Mouse (Mus musculus): ENCODE data around the gene Lrif1. TPM values are rescaled to one million over a fixed set of nuclear protein-coding genes. Genes with fewer than 3 reads are reported as not detected.

Lrif1 gene
- 134 TPM for polyA plus RNA-seq (2014; fragmentation: Illumina TruSeq; extraction: RNeasy Lipid Tissue Mini Kit (QIAGEN cat#74804); ENCODE audit: low read depth, low replicate concordance)

DNA sequence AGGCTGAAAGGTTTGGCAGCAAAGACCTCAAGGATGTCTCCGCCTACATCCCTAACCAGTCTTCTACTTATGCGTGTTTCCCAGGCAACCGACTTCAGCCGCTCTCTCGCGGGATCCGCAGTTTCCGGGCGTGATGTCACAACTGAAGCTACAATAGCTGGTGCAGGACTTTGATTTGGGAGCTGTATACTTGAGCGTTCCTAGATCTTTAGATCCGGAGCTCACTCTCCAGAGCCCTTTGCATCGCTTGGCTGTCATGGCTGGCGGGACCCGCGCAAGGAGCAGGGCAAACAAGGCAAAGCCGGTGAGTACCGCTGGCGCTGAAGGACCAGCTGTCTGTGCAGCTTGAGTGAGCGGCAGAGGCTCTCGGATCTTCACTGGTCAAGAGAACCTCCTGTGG is at the start of gene Lrif1:
TSS of gene Lrif1 (plus strand) at position 158 of the 400 bp plus-strand sequence.

Other genes with a start within 250 kb of the Lrif1 start
- 121 TPM for gene Dennd2d, start 202.6 kb upstream of the Lrif1 start, polyA plus RNA-seq (2014; fragmentation: Illumina TruSeq; extraction: RNeasy Lipid Tissue Mini Kit (QIAGEN cat#74804); ENCODE audit: low read depth, low replicate concordance)
- 824 TPM for gene Dram2, start 137.2 kb upstream of the Lrif1 start, polyA plus RNA-seq (2014; fragmentation: Illumina TruSeq; extraction: RNeasy Lipid Tissue Mini Kit (QIAGEN cat#74804); ENCODE audit: low read depth, low replicate concordance)
- 460 TPM for gene Cept1, start 137.2 kb upstream of the Lrif1 start, polyA plus RNA-seq (2014; fragmentation: Illumina TruSeq; extraction: RNeasy Lipid Tissue Mini Kit (QIAGEN cat#74804); ENCODE audit: low read depth, low replicate concordance)
- 76.5 TPM for gene Cd53, start 105.2 kb downstream of the Lrif1 start, polyA plus RNA-seq (2014; fragmentation: Illumina TruSeq; extraction: RNeasy Lipid Tissue Mini Kit (QIAGEN cat#74804); ENCODE audit: low read depth, low replicate concordance)
- gene Olfr266, start 141.3 kb downstream of the Lrif1 start, polyA plus RNA-seq (2014; fragmentation: Illumina TruSeq; extraction: RNeasy Lipid Tissue Mini Kit (QIAGEN cat#74804); ENCODE audit: low read depth, low replicate concordance): not detected

All from sigmoid colon, adult 10 weeks (tissue).